Mouse (Mus musculus): ENCODE results near the gene Bcl2. TPM values are rescaled to one million over a fixed set of nuclear protein-coding genes. Genes with fewer than 3 reads are reported as not detected.

Gene Bcl2
- total and polyA plus RNA-seq, 3 experiments: 1.2 to 4.9 (median 2.9) TPM

- ATAC-seq (ENCODE audit: extremely low read depth, insufficient number of reproducible peaks, low FRiP score, poor library complexity, severe bottlenecking) (no peak), DNase-seq (ENCODE audit: low spot score) (no peak)
- no peaks in the 10 kb centered on the region for H3K36me3 ChIP-seq (replicated peaks)
- no peaks in the 10 kb centered on the region for H3K4me1 ChIP-seq (ENCODE audit: insufficient read depth, low read depth, low read length)
- TF ChIP-seq GATA1 (IDR thresholded peaks at IDR 0.05; ENCODE audit: borderline replicate concordance, low read length) (no peak), POLR2AphosphoS5 (IDR thresholded peaks at IDR 0.05; ENCODE audit: insufficient replicate concordance, low read depth, low read length) (no peak), CTCF (IDR thresholded peaks at IDR 0.05; ENCODE audit: low read depth, low read length) (no peak), TAL1 (conservative IDR thresholded peaks at IDR 0.05; ENCODE audit: low read depth, low read length) (no peak), GATA2 (IDR thresholded peaks at IDR 0.05; ENCODE audit: borderline replicate concordance, low read depth, low read length) (no peak)
- H3K9me3 ChIP-seq (replicated peaks): no peaks in the 10 kb centered on the region
- no peaks in the 10 kb centered on the region; the same call in 1 of the 2 replicates for H3K27me3 ChIP-seq (ENCODE audit: insufficient read depth, low read length)
- no peak overlapping the region for H3K4me3 ChIP-seq (ENCODE audit: low read depth, low read length)
These were observed 197.0 kb downstream of the Bcl2 start for GRCm38 (mm10) chr1:106517099-106517498.

- Histone ChIP-seq H3K4me3 (ENCODE audit: low read depth, low read length) (no peak overlapping the region), H3K27me3 (ENCODE audit: insufficient read depth, low read length) (no peaks in the 10 kb centered on the region; the same call in 1 of the 2 replicates)
- TF ChIP-seq GATA1 (IDR thresholded peaks at IDR 0.05; ENCODE audit: borderline replicate concordance, low read length) (no peak), POLR2AphosphoS5 (IDR thresholded peaks at IDR 0.05; ENCODE audit: insufficient replicate concordance, low read depth, low read length) (no peak), CTCF (IDR thresholded peaks at IDR 0.05; ENCODE audit: low read depth, low read length) (no peak), TAL1 (conservative IDR thresholded peaks at IDR 0.05; ENCODE audit: low read depth, low read length) (no peak), GATA2 (IDR thresholded peaks at IDR 0.05; ENCODE audit: borderline replicate concordance, low read depth, low read length) (no peak)
These were observed 198.5 kb downstream of the Bcl2 start for GRCm38 (mm10) chr1:106515611-106516010.

GRCm38 (mm10) chr1:106513890-106514643, 200.0 kb downstream of the Bcl2 start:
- H3K36me3 ChIP-seq (replicated peaks): no peaks in the 10 kb centered on the region
- TF ChIP-seq TAL1 (conservative IDR thresholded peaks at IDR 0.05; ENCODE audit: low read depth, low read length): no peak
- TF ChIP-seq GATA2 (IDR thresholded peaks at IDR 0.05; ENCODE audit: borderline replicate concordance, low read depth, low read length): no peak
- TF ChIP-seq POLR2AphosphoS5 (IDR thresholded peaks at IDR 0.05; ENCODE audit: insufficient replicate concordance, low read depth, low read length): no peak
- TF ChIP-seq CTCF (IDR thresholded peaks at IDR 0.05; ENCODE audit: low read depth, low read length): no peak
- TF ChIP-seq GATA1 (IDR thresholded peaks at IDR 0.05; ENCODE audit: borderline replicate concordance, low read length): no peak
- H3K9me3 ChIP-seq (replicated peaks): no peaks in the 10 kb centered on the region
- H3K4me3 ChIP-seq (ENCODE audit: low read depth, low read length): no peak overlapping the region
- no peaks in the 10 kb centered on the region; the same call in 1 of the 2 replicates for H3K27me3 ChIP-seq (ENCODE audit: insufficient read depth, low read length)
- H3K4me1 ChIP-seq (ENCODE audit: insufficient read depth, low read depth, low read length): peaks cover 3% of the 10 kb centered on the region
- DNase-seq (ENCODE audit: low spot score) (no peak), ATAC-seq (ENCODE audit: extremely low read depth, insufficient number of reproducible peaks, low FRiP score, poor library complexity, severe bottlenecking) (no peak)

More at GRCm38 (mm10) chr1:106515611-106516010, 198.5 kb downstream of the Bcl2 start:
- Histone ChIP-seq H3K9me3 (replicated peaks) (no peaks in the 10 kb centered on the region), H3K4me1 (ENCODE audit: insufficient read depth, low read depth, low read length) (peaks cover 3% of the 10 kb centered on the region), H3K36me3 (replicated peaks) (no peaks in the 10 kb centered on the region)
- DNase-seq (ENCODE audit: low spot score) (no peak), ATAC-seq (ENCODE audit: extremely low read depth, insufficient number of reproducible peaks, low FRiP score, poor library complexity, severe bottlenecking) (no peak)

DNA sequence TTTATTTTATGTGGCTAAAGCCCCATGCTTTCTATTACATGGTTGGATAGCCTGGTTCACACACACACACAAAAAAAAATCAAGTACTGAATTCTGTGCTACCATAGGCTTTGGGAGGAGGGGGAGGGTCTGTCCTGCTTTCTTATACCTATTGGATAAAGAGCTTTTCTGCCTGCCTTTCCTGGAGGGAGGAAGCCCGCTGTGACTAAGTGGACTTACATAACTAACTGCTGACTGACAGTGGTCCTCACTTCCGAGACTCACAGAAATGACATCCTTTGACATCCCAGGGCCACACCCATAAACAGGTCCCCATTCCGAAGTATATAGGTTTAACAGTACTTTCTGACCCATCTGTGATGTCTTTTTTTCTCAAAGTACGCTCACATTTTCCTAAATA, 200.6 kb downstream of the Bcl2 start:
- DNase-seq (ENCODE audit: low spot score) (no peak), ATAC-seq (ENCODE audit: extremely low read depth, insufficient number of reproducible peaks, low FRiP score, poor library complexity, severe bottlenecking) (no peak)
- H3K27me3 ChIP-seq (ENCODE audit: insufficient read depth, low read length): no peaks in the 10 kb centered on the region; the same call in 1 of the 2 replicates
- TF ChIP-seq CTCF (IDR thresholded peaks at IDR 0.05; ENCODE audit: low read depth, low read length) (no peak), GATA1 (IDR thresholded peaks at IDR 0.05; ENCODE audit: borderline replicate concordance, low read length) (no peak), GATA2 (IDR thresholded peaks at IDR 0.05; ENCODE audit: borderline replicate concordance, low read depth, low read length) (no peak), POLR2AphosphoS5 (IDR thresholded peaks at IDR 0.05; ENCODE audit: insufficient replicate concordance, low read depth, low read length) (no peak), TAL1 (conservative IDR thresholded peaks at IDR 0.05; ENCODE audit: low read depth, low read length) (no peak)
- no peaks in the 10 kb centered on the region for H3K36me3 ChIP-seq (replicated peaks)
- H3K4me3 ChIP-seq (ENCODE audit: low read depth, low read length): no peak overlapping the region
- H3K9me3 ChIP-seq (replicated peaks): no peaks in the 10 kb centered on the region
- H3K4me1 ChIP-seq (ENCODE audit: insufficient read depth, low read depth, low read length): peaks cover 3% of the 10 kb centered on the region

GRCm38 (mm10) chr1:106511593-106511992, 202.5 kb downstream of the Bcl2 start:
- ATAC-seq (ENCODE audit: extremely low read depth, insufficient number of reproducible peaks, low FRiP score, poor library complexity, severe bottlenecking): peak; percentile 83
- H3K36me3 ChIP-seq (replicated peaks): no peaks in the 10 kb centered on the region

DNA sequence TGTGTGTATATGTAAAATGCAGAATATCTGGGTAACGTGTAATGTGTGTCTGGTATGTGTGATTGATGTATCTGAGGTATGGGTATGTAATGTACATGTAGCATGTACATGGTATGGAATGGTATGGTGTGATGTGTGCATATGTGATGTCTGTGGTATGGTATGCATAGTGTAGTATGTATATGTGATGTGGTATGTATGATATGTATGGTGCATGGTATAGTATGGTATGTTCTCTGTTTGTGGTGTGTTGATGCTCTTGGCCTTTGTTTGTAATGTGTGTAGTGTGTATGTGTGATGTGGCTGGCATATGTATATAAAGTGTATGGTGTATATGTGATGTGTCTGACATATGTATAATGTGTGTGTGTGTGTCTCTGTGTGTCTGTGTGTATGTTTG, 206.5 kb downstream of the Bcl2 start:
- peaks cover 3% of the 10 kb centered on the region for H3K4me1 ChIP-seq (ENCODE audit: insufficient read depth, low read depth, low read length)
- H3K27me3 ChIP-seq (ENCODE audit: insufficient read depth, low read length): no peaks in the 10 kb centered on the region
- no peak for DNase-seq (ENCODE audit: low spot score)
- TF ChIP-seq POLR2AphosphoS5 (IDR thresholded peaks at IDR 0.05; ENCODE audit: insufficient replicate concordance, low read depth, low read length): no peak
- no peak for TF ChIP-seq CTCF (IDR thresholded peaks at IDR 0.05; ENCODE audit: low read depth, low read length)
- TF ChIP-seq GATA1 (IDR thresholded peaks at IDR 0.05; ENCODE audit: borderline replicate concordance, low read length): no peak
- no peak for TF ChIP-seq GATA2 (IDR thresholded peaks at IDR 0.05; ENCODE audit: borderline replicate concordance, low read depth, low read length)
- no peak for TF ChIP-seq TAL1 (conservative IDR thresholded peaks at IDR 0.05; ENCODE audit: low read depth, low read length)
- no peaks in the 10 kb centered on the region for H3K9me3 ChIP-seq (replicated peaks)
- H3K4me3 ChIP-seq (ENCODE audit: low read depth, low read length): no peak overlapping the region
- no peak for ATAC-seq (ENCODE audit: extremely low read depth, insufficient number of reproducible peaks, low FRiP score, poor library complexity, severe bottlenecking)
- H3K36me3 ChIP-seq (replicated peaks): no peaks in the 10 kb centered on the region

More at GRCm38 (mm10) chr1:106511593-106511992, 202.5 kb downstream of the Bcl2 start:
- Histone ChIP-seq H3K4me1 (ENCODE audit: insufficient read depth, low read depth, low read length) (peaks cover 3% of the 10 kb centered on the region), H3K9me3 (replicated peaks) (no peaks in the 10 kb centered on the region), H3K27me3 (ENCODE audit: insufficient read depth, low read length) (no peaks in the 10 kb centered on the region; the same call in 1 of the 2 replicates), H3K4me3 (ENCODE audit: low read depth, low read length) (no peak overlapping the region)
- DNase-seq (ENCODE audit: low spot score): peak; percentile 16
- TF ChIP-seq CTCF (IDR thresholded peaks at IDR 0.05; ENCODE audit: low read depth, low read length): peak; percentile 77
- TF ChIP-seq GATA2 (IDR thresholded peaks at IDR 0.05; ENCODE audit: borderline replicate concordance, low read depth, low read length): no peak

Measured in G1E (cell line).